ENCODE assay signal across 13 mouse cellular contexts in the genomic region with DNA sequence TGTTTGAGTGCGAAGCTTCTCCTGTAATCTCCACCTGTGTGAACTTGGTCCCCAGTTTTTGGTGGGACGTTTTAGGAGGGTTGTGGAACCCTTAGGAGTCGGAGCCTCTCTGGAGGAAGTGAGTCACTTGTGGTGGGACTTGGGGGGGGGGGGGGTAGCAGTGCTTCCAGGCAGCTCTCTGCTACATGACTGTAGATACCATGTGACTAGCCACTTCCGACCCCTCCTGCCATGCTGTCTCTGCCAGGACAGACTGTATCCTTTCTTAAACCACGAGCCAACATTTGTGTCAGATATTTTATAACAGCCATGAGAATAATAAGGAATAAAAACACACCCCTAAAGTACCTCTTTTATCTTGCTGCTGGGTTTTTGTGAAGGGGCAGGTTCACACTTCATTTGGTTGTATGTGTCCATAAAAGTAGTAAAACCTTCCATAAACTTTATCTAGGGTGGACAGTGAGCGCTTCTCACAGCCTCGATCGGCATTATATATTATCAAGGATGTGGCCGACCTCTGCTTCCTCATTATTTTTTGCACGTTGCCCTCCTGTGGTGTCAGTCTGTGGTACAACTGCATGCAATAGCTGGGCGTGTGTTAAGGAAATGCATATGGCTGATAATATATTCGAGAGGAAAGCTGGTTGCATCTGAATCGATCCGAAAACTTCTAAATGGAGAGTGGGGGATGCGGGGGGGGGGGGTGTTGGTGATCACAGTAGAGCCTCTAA. TPM values are rescaled to one million over a fixed set of nuclear protein-coding genes. Genes with fewer than 3 reads are reported as not detected.
DNase-seq lines count a peak whose midpoint lies in the region; ATAC-seq lines count a peak whose summit lies in the region.
"Had no signal": no experiment of that assay in that cellular context is flagged by ENCODE, and none has a peak within 500 bp of the region (broad histone marks: within the 10 kb centered on the region; RNA-seq: fewer than 3 reads in every experiment).

No protein-coding gene starts in this region.

- intact Hi-C loops in heart, postnatal 25 days (cut with DNase I), result no loop called here

- H3K4me1 ChIP-seq in heart, embryonic 16.5 days (ENCODE audit: control insufficient read depth, insufficient read depth, low read length), result no peaks in the 10 kb centered on the region
- no peaks in the 10 kb centered on the region for H3K4me1 ChIP-seq in intestine, embryonic 15.5 days (replicated peaks)

- no peaks in the 10 kb centered on the region for H3K27me3 ChIP-seq in heart, embryonic 16.5 days (ENCODE audit: control insufficient read depth, insufficient read depth, low read length)
- H3K27me3 ChIP-seq in intestine, embryonic 15.5 days (replicated peaks), result no peaks in the 10 kb centered on the region
- H3K27me3 ChIP-seq: limb, embryonic 13.5 days had no signal

- 57% methylated on average over 15 of the region's 15 CpGs for WGBS in heart, embryonic 16.5 days
- WGBS in intestine, embryonic 15.5 days, result 81% methylated on average over 15 of the region's 15 CpGs

- no peak overlapping the region for H3K9ac ChIP-seq in heart, embryonic 16.5 days (ENCODE audit: low read length)
- H3K9ac ChIP-seq in intestine, embryonic 15.5 days, result no peak overlapping the region
- H3K9ac ChIP-seq: limb, embryonic 13.5 days had no signal

- 0 out of 2 replicates have a peak, but pooled peaks have one; percentile 43 for ATAC-seq in heart, embryonic 16.5 days (replicated peaks; ENCODE audit: extremely low read depth, insufficient read depth, low FRiP score)
- peak; percentile 92 for ATAC-seq in megakaryocyte, adult 5-6 weeks (ENCODE audit: poor library complexity, severe bottlenecking)
- no peak for ATAC-seq in intestine, embryonic 15.5 days

- H3K36me3 ChIP-seq in heart, embryonic 16.5 days (ENCODE audit: control insufficient read depth, insufficient read depth), result no peaks in the 10 kb centered on the region
- no peaks in the 10 kb centered on the region for H3K36me3 ChIP-seq in intestine, embryonic 15.5 days
- H3K36me3 ChIP-seq: limb, embryonic 13.5 days had no signal

- H3K27ac ChIP-seq in heart, embryonic 16.5 days (ENCODE audit: low read length), result no peak overlapping the region
- no peak overlapping the region for H3K27ac ChIP-seq in intestine, embryonic 15.5 days
- H3K27ac ChIP-seq: limb, embryonic 13.5 days had no signal

- H3K9me3 ChIP-seq in heart, embryonic 16.5 days (replicated peaks; ENCODE audit: control insufficient read depth, low read length), result no peaks in the 10 kb centered on the region
- H3K9me3 ChIP-seq in intestine, embryonic 15.5 days, result no peaks in the 10 kb centered on the region
- H3K9me3 ChIP-seq: limb, embryonic 13.5 days had no signal

- no peak for DNase-seq in heart, postnatal 25 days (ENCODE audit: low spot score)
- peak; percentile 25 for DNase-seq in c-Kit-positive CD71-negative TER-119-negative erythroid progenitor cells, embryonic 14.5 days (ENCODE audit: low read depth)
- peak; percentile 23 for DNase-seq in thymus, postnatal 25 days
- no peak for DNase-seq in neural tube, embryonic 10.5 days (ENCODE audit: extremely low spot score, low spot score)
- DNase-seq in layer of hippocampus, postnatal 10 days (ENCODE audit: low spot score in 2 of 2), result no peak
- DNase-seq: embryo, embryonic 11 days; heart, postnatal 36 days; kidney, adult 8-10 months; right cerebral cortex, postnatal 14 days had no signal

- H3K4me2 ChIP-seq in heart, embryonic 16.5 days (ENCODE audit: low read depth, low read length), result no peak overlapping the region
- H3K4me2 ChIP-seq in intestine, embryonic 15.5 days (replicated peaks), result no peak overlapping the region
- H3K4me2 ChIP-seq: limb, embryonic 13.5 days had no signal

- no peak overlapping the region for H3K4me3 ChIP-seq in heart, embryonic 16.5 days (ENCODE audit: low read length)
- H3K4me3 ChIP-seq in intestine, embryonic 15.5 days (replicated peaks), result no peak overlapping the region
- H3K4me3 ChIP-seq: limb, embryonic 13.5 days had no signal

RNA-seq across cellular contexts. Expression of a gene that starts 48.7 kb away (rescaled TPM):
- polyA plus RNA-seq in heart, embryonic 16.5 days (2015; fragmentation: Nextera tagmentation; extraction: Ambion mirVana), result 0.29 and 0.32 TPM in 2 replicates
- under 1 TPM; 0.08 to 0.42 TPM for total RNA-seq in heart, postnatal 25 days (2021)
- not detected in 2 replicates for total RNA-seq in megakaryocyte, adult 5-6 weeks (2015)
- total RNA-seq in megakaryocyte, adult 5-6 weeks (2017), result not detected in 2 replicates
- under 1 TPM; 0.16 to 0.22 TPM for total RNA-seq in layer of hippocampus, postnatal 10 days (2021)
- 0.28 and 0.35 TPM in 2 replicates for polyA plus RNA-seq in intestine, embryonic 15.5 days (2015; fragmentation: Nextera tagmentation; extraction: Ambion mirVana)

RNA-seq across cellular contexts. Expression of a gene that starts 51.6 kb away (rescaled TPM):
- 14.8 and 19.4 TPM in 2 replicates for polyA plus RNA-seq in heart, embryonic 16.5 days (2015; fragmentation: Nextera tagmentation; extraction: Ambion mirVana)
- total RNA-seq in heart, postnatal 25 days (2021), result 10 to 100 TPM; 74.5 to 83.0 TPM
- total RNA-seq in megakaryocyte, adult 5-6 weeks (2015), result 0.16 and 0.18 TPM in 2 replicates
- 0.37 TPM in 2 replicates for total RNA-seq in megakaryocyte, adult 5-6 weeks (2017)
- total RNA-seq in layer of hippocampus, postnatal 10 days (2021), result 10 to 100 TPM; 10.3 to 13.2 TPM
- polyA plus RNA-seq in intestine, embryonic 15.5 days (2015; fragmentation: Nextera tagmentation; extraction: Ambion mirVana), result 20.8 and 21.9 TPM in 2 replicates

Comparison
In these comparisons a context has a peak if more than half of its experiments do, and no peak if none do; other contexts are left out.
1. DNase-seq: peak in c-Kit-positive CD71-negative TER-119-negative erythroid progenitor cells, embryonic 14.5 days (single experiment) and thymus, postnatal 25 days (single experiment); none in heart, postnatal 25 days (single experiment), neural tube, embryonic 10.5 days (single experiment) and layer of hippocampus, postnatal 10 days (0 of 2).
2. RNA of a gene that starts 51.6 kb away (total RNA-seq): 74.5 to 83.0 TPM in heart, postnatal 25 days and 10.3 to 13.2 TPM in layer of hippocampus, postnatal 10 days; 0.16 to 0.37 TPM in megakaryocyte, adult 5-6 weeks; every median in the first group is over 4 times any median in the second.